Mouse (Mus musculus) urinary bladder, postnatal 25 days (tissue): ENCODE results near the gene Fbxw4.
A peak's percentile ranks its signal among the peaks of the same experiment; 100 is the strongest.

Source experiments
- DNase-seq: peaks from one replicate; pipeline ENCODE4 v3.0.0; 2022; ENCODE audit warnings: low spot score

Gene Fbxw4

DNA sequence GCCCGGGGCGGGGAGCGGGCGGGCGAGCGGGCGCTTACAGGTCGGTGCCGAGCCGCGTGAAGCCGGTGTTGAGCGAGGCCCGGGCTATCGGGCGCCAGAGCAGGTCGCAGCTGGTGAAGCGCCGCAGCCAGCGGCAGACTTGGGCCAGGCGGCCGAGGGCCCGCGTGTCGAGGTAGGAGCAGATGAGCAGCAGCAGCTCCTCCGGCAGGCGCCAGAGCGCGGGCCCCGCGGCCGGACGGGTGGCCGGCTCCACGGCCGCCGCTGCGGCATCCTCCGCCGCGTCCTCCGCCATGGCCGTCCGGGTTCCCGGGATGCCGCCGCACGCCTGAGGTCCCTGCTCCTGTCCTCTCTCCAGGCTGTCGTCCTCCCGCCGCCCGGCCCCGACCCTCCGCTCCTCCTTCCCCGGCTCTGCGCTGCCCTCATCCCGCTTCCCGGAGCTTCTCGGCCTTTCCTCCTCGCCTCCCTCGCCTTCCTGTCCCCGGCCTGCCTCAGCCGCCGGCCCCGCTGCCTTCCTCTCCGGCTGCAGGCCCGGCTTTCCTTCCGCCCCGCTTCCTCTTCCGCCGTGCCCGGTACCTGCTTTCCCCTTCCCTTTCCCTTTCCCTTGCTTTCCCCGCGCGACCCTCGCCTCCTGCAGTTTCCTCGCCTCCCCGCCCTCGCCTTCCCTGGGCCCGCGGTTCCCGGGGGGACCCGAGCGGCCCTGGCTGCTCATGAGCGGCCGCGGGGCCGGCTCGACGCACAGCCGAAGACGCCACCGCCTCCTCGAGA is at the start of gene Fbxw4:
Gene Fbxw4, minus strand, starts transcription at position 575 of the 765 bp plus-strand sequence.
- DNase-seq = peak; percentile 65

DNA sequence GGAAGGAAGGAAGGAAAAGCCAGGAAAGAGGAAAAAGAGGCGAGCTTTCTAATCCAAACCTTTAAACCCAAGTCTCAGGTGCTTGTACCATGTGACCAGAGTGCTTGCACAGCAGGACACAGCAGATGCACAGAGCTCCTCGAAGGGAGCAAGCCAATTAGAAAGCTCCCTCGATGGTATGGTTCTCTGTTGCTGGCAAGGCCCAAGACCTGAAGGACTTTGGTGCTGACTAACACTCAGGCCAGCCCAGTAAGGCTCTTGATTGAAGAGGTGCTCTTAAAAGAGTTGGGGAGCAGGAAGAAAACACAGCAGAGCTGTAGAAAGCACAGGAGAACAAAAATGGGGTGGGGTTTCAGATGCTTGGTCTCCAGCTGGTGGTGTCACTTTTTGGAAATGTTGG is 48.6 kb upstream of the Fbxw4 start:
- no peak for DNase-seq

DNA sequence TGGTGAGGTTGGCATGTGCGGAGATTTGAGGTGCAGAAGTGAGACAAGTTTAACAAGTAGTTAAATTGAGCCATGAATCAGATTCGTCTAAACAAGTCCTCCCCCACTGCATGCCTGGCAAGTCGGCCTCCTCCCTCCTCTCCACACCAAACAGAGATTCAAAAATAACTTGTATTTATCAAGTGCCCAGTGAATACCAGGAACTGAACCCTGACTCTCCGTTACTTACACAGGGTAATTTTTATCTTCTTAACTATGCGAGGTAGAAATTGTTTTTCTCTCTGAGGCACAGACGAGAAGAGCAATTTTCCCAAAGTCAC is 36.1 kb upstream of the Fbxw4 start:
- DNase-seq = peak; percentile 9

DNA sequence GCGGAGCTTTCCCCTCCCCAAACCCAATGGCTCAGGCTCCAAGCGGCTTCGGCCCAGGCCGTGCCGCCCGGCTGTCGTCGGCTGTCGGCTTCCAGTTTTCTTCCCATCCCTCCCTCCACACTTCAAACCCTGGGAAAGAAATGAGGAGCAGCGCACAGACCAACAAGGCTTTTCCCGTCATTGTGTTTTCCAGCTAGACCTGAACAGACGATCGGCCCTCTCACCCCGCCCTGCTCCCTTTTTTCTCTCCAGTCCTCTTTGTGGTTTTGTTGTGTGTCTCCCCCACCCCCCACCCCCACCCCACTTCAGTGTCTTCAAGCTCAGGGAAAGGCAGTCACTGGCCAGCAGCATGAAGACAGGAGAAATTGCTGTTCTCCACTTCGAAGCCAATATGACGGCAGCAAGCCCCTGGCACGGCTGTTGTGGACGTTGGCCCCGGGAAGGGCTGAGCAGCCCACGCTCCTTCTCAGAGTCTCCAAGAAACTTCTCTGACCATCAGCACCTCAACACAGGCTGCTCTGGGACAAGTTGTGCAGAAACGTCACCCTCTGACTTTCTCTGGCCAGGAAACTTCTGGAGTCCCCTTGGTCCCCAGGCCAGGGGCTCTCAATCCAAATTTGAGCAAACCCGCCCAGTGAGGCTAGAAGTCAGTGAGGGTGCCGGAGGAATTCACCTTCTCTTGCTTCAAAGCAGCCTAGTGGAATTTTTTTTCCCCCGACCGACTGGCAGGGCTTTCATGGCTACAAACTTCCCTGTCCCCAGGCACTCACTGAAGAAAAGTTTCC is 35.6 kb upstream of the Fbxw4 start:
- no peak for DNase-seq

DNA sequence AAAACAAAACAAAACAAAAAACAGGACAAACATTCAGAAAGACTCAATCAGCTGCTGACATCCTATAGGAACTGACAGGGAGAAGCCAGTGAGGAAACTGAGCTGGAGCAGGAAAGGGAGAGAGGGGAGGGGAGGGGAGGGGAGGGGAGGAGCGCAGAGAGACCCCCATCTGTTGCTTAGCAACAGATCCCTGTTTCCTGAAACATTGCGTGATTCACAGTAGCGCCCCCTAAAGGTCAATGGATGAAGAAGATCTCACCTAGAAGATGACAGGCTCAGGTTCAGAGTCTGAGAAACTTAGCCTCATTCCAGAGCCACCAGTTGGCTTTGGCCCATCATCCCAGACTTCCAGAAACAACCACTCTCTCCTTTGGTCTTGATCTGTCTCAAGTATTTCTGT is 33.9 kb upstream of the Fbxw4 start:
- no peak for DNase-seq

DNA sequence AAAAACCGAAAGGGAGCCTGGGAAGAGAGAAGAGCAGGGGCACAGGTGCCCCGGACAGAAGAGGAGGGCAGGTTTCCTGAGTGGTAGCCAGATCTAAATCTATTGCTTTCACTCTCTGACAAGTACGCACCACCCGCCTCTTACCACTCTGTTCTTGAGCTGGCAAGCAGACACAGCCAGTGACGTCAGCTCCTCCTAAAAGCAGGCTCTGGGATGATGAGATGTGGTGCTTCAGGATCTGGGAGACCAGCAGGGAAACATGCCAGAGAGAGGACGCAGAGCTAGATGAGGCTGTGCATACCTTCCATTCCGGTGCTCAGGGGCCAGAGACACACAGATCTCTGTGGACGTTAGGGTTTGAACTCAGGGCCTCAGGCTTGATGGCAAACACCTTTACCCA is 32.1 kb upstream of the Fbxw4 start:
- no peak for DNase-seq

DNA sequence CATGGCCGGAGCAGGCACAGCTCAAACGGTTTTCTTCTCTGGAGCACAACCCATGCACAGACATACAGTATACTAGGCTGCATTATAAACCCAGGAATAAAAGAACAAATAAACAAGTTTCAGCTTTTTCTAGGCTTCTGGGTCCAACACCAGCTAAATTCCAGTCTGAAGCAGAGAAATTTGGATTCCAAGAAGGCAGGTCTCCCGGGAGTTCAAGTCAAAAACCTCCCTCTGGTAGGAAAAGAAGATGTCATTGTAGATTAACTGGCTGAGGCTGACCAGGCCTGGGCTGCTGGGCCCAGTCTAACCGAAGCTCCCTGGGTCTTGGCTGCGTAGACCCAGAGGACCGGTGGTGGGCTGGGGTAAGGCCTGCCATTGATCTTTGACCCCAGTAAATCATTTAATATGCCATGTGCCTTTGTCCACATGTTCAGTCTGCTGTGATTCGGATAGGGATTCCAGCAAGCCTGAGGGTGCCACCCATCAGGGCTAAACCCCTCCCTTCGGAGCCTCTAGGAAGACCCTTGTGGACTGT is 31.0 kb upstream of the Fbxw4 start:
- DNase-seq = no peak

DNA sequence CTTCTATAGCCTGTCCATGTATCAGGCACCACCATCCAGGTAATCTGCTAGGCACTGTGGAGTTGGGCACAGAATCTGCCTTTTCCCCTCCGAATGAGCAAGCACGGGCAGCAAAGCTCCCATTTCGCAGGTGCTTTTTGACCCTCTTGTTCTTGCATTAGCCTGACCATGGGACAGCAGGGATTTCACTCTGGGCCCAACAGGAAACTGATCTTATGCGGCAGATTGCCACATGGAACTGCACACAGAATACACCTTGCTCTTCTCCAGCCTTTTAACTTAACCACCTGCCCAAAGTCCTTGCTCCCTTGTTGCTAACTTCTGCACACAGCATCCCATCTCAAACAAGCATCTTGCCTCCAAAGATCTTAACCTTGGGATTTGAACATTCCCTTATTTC is 26.9 kb upstream of the Fbxw4 start:
- no peak for DNase-seq

DNA sequence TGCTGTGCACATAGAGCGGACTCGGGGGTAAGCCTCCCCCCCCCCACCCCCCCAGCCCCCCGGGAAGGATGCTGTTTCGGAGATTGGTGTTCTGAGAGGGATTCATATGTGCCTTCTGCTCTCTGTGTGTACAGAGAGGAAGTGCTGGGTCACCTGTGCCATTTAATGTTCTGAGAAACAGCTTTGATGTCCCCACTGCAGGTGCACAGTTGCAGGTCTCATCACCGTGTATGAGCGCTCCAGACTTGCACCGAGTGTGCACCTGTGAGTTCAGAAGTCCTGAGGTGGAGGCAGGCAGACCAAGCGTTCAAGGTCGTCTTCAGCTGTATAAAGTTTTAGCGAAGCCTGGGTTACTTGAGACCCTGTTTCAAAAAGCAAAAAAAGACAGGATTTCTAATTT is 23.6 kb upstream of the Fbxw4 start:
- DNase-seq = no peak

DNA sequence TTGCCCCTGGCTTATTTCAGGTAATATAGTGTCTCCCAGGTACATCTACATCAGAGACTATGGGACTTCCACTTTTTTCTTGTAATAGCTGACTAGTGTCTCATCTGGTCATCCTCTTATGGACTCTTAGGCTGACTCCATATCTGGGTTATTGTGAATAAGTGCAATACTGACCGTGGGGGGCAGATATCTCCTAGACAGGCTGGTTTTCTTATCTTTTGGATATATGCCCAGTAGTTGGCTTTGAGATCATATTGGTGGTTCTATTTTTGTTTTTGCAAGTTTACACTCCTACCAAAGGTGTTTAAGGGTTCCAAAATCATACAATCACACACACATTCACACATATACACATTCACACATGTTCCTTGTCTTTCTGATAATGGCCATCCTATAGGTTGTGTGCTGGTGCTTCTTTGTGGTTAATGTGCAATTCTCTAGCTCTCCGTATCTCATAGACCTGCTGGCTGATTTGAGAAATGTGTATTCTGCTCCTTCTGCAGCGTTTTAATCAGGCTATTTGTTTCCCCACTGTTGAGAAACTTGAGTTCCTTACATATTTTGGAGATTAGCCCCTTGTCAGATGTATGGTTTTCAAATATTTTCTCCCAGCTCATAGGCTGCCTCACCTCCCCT is 20.5 kb upstream of the Fbxw4 start:
- DNase-seq = no peak

DNA sequence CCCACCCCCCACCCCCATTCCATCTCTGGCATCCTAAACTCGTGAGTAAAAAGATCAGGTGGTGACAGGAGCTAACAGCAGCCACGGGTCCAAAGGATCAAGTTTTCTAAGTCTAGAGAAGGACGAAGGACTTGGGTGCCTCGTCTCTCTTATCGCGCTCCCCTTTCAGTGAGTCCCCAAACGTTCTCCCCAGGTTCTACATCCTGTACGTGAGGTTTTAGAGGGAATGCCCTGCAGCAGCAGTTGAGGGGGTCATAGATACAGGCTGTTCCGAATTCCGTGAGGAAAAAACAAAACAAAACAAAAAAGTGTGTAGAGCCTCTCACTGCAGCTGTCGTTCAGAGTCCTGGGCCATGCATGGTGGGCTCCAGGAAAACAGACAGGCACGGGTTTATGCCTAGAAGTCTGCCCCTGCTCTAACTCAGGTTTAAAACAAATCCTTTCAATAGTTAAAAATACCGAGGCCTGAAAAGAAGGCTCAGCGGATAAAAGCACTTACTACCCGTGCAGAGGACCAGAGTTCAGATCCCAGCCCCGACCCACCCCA is 16.7 kb upstream of the Fbxw4 start:
- DNase-seq = no peak

DNA sequence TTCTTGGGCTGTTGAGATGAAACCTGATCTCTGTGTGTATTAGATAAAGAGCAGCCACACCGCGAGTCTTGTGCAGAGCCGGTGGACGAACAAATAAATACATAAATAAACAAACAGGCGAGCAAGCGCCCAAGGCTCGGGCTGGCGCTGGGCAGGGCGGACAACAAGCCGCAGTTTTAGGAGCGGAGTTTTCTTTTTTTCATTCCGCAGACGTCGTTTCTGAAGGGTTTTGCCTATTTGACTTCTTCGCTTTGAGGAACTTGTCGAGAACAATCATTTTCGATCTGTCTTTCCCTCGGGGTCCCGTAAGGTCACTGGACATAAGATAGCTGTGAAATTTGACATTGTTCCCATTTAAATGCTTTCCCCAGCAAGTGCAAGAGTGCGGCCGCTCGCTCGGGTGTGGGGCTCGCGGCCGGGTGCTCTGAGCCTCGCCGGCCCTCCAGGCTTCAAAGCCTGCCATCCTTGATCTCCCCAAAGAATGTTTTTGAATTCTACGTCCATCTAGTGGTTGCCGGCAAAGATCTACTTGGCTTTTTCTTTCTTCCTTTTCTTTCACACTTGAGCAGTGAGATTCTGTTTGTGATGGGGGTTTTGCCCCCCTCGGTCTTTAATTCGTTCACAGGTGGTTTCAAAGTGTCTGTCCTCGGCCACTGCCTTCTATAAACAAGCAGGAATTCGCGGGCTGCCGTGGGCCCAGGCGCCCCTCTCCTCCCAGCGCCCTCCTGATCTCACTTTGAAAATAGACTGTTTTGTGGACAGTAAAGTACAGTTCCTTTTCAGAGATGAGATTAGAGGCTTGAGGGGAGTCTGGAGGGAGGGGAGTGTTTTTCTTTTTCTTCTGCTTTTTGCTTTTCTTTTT is 15.8 kb upstream of the Fbxw4 start:
- no peak for DNase-seq

DNA sequence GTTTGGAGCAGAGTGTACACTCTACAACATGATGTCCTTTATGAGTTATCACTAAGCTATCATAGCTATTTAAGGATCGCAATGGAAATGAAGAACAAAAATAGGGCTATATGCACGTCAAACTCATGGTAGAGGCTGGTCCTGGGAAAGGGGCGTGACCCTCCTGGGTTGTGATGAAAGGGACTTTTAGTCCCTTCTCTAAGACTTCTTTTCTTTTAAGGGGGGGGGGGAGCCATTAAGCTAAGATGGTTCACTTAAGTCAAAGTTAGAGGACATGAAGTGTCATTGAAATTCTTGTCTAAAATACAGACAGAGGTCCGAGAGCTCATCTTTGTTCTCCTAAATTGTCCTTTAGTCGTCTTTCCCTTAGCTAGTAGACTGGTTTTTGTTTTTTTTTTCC is 15.1 kb upstream of the Fbxw4 start:
- no peak for DNase-seq

DNA sequence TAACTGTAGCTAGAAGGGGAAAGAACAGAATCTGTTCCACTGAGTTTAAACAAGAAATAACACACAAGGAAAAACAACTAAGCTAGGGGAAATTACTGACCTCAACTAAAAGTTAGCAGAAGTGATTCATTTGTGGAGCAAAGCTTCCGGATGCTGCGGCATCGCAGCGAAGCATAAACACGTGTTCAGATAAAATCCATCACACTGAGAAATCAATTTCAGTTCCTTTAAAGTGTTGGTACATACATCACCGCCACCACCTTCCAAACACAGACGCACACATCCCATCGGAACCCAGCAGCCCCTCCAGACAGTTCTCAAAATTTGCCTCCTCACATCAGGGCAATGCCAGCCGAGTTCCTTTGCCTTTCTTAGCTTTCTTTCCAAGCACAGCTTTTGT is 12.9 kb upstream of the Fbxw4 start:
- DNase-seq = no peak

DNA sequence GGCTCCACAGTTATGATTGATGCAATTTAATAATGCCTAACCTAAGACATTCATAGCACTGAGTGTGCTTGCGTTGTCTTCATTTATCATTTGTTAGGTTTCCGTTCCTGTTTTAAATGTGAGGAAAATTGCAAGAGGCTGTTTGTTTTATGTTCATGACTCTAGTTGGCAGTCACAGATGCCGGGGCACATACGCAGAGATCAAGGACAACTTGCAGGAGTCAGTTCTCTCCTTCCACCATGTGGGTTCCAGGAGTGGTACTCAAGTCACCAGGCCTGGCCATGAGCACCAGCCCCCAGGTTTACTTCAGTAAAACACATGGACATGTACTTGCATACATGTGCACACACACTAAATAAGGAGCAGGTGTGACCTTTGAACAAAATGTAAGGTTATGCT is 8.9 kb upstream of the Fbxw4 start:
- no peak for DNase-seq

DNA sequence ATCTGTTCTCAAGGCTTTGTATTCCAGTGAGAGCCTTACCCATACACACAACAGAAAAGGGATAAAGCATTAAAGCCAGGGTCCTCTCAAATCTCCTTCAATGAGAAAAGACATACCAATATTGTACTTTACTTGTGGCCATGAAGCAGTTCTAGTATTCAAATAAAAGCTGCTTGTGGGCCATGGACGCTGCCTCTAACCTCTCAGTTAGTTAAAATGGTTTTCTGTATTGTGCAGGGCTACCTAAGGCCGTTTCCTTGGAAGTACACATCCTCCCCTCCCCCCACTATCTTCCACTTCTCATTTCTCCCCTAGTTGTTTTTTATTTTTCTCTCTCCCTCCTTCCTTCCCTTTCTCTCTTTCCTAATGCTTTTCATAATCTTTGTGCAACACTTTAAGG is 3.7 kb upstream of the Fbxw4 start:
- no peak for DNase-seq

DNA sequence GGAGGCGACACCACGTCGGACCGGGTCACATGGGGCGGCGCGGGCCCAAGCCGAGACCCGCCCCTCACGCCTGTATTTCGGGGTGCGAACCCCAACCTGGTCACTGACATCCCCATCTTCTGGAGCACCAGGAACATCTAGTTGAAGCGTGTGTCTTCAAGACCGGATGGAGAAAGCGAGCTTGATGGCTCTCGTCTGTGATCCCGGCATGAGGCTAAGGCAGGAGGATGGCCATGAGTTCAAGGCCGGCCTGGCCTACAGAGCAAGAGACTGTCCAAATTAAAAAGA is 335 bp upstream of the Fbxw4 start:
- no peak for DNase-seq

DNA sequence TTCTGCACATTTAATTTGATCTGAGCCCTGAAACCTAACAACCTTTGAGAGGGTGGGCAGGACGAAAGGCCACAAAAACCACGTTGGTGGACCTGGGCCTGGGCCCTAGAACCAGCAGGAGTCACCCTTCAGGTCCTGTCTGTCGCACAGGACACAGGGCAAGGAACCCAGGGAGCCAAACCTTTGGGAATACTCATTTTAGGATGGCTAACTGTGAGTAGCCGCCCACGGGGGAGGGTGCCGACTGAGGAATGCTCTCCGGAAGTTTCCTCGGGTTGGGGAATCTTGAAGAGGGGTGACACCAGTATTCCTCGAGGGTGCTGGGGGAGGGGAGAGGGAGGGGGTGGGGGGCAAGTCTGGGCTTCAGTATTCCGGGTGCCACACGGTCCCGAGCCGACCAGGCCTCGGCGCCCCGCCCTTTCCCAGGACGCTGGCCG is 793 bp downstream of the Fbxw4 start:
- DNase-seq = peak; percentile 59

DNA sequence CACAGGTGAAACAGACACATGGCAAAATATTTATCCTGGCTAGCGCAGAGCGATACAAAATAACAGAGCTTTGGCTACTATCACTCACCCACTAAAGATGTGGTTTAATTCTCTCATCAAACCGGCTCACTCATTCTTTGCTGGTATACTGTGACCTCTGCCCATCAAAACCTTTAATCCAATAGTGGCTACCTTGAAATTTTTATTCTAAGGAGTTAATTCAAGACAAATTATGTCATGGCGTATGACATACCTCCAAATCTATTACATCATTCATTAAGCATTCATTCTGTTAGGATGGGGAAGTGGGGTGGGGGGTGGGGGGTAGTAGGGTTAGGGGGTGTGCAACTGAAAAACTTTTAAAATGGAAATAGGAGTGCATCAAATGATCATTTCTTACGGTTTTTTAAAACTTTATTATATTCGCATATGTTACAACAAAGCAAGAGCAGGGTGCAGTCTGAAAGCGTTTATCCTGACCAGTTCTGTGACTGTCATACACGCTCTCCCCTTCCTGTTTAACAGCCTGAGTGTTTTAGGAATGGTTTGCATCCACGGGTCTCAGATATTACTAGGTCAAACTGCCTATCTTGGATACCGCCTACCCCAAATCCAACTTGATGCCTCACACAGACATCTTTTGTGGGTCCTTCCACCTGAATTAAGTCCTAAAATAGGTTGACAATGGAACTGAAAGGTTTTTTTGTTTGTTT is 1.4 kb downstream of the Fbxw4 start:
- no peak for DNase-seq

DNA sequence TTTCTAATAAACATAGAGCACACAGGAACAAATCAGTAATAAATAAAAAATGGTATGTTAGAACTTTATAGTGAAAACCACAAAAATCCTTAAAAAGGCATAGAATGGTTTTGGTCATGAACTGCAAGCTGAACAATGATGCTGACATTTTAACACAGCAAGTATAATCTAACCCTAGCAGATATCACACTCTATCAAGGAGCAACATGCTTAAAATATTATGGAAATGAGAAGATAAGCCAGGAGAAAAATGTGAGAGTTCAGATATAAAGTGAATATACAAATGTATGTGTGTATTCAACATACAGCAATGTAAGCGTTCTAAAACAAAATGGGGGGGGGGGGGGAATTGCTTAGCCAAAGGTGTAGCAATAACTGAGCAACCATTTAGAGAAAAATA is 2.3 kb downstream of the Fbxw4 start:
- no peak for DNase-seq
